Mouse (Mus musculus): ENCODE measurements around the gene Nfyc.

DNA sequence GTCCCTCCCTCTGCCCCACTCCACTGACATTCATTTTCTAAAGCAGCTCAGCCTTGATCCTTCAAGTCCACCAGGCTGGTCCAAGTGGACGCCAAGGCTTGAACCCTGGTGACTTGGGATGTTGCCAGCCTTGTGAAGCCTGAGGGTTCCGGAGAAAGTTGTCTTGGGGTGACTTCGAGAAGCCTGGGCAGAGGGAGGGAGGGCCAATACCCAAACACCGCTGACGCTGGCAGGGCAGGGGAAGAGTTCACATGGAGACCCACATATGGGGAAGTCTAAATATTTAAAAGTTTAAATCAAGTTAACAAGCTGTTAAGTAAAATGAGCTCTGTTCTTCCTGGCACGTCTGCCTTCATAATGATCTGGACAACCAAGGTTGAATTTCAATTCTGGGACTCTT is 98.6 kb downstream of the Nfyc start:
- no peak for TF ChIP-seq POLR2A (IDR thresholded peaks at IDR 0.05; ENCODE audit: low read depth, low read length)
- TF ChIP-seq CTCF (IDR thresholded peaks at IDR 0.05; ENCODE audit: extremely low read depth, insufficient read depth, insufficient read length, insufficient replicate concordance) = no peak
